Mouse (Mus musculus): ENCODE measurements at regions not wholly inside any gene's neighbourhood (a gene's known extent, or its start where the extent isn't known, plus 50 kb on each side); places are given as distances from the start of the nearest gene placed in this dataset.

- TF ChIP-seq CTCF (conservative IDR thresholded peaks at IDR 0.05; ENCODE audit: insufficient read depth, insufficient read length, low read depth, low read length) (no peak), POLR2A (IDR thresholded peaks at IDR 0.05; ENCODE audit: low read depth, low read length) (no peak)
Measured at GRCm38 (mm10) chr16:57863206-57863860, 108.8 kb upstream of the Col8a1 start.

Data from kidney, adult 2 months (tissue).